Mouse (Mus musculus) limb, embryonic 10.5 days (tissue): ENCODE results near the gene 1700013F07Rik. TPM values are rescaled to one million over a fixed set of nuclear protein-coding genes. Genes with fewer than 3 reads are reported as not detected.
"Not testable (repeated sequence)": the region's sequence is repeated elsewhere in the genome, so short reads cannot be mapped to it uniquely, and the experiment has no call there.

Experiments
- DNase-seq: peaks from one replicate; pipeline ENCODE4 v3.0.0-alpha.2; 2017; ENCODE audit warnings: low spot score
- H3K27ac ChIP-seq: fragments of 300-500 bp; sonication (generic); 2 replicates; pipeline ENCODE4 v1.5.1; 2016; ENCODE audit warnings: mild to moderate bottlenecking
- H3K27me3 ChIP-seq: fragments of 300-500 bp; sonication (generic); 2 replicates; pipeline ENCODE4 v1.6.1; 2016; ENCODE audit warnings: low read depth, mild to moderate bottlenecking; ENCODE audit not compliant: poor library complexity, severe bottlenecking
- H3K36me3 ChIP-seq: fragments of 300-500 bp; sonication (generic); 2 replicates; pipeline ENCODE4 v1.6.1; 2016; ENCODE audit warnings: mild to moderate bottlenecking, moderate library complexity
- H3K4me1 ChIP-seq: fragments of 300-500 bp; sonication (generic); 2 replicates; pipeline ENCODE4 v1.6.1; 2016
- H3K4me3 ChIP-seq: fragments of 300-500 bp; sonication (generic); 2 replicates; pipeline ENCODE4 v1.5.1; 2016; ENCODE audit warnings: mild to moderate bottlenecking, moderate library complexity
- H3K9me3 ChIP-seq: fragments of 300-500 bp; sonication (generic); replicated peaks from 2 replicates; pipeline ENCODE4 v1.6.1; 2016; ENCODE audit warnings: mild to moderate bottlenecking
- WGBS: fragments of 180-500 bp; shearing (Covaris S2); methylation state at CpG from one replicate; pipeline ENCODE4 v1.1.7; 2016; 5-methylcytosine and 5-hydroxymethylcytosine counted together
- polyA plus RNA-seq: library from polyadenylated mRNA; unstranded; fragments of >200 nt; fragmentation: Nextera tagmentation; extraction: Ambion mirVana; gene quantifications from 2 replicates; pipeline ENCODE4 v1.2.1, GENCODE M21; 2016

Gene 1700013F07Rik
- polyA plus RNA-seq, 1 experiment from 2014 or later = 0.20 TPM

DNA sequence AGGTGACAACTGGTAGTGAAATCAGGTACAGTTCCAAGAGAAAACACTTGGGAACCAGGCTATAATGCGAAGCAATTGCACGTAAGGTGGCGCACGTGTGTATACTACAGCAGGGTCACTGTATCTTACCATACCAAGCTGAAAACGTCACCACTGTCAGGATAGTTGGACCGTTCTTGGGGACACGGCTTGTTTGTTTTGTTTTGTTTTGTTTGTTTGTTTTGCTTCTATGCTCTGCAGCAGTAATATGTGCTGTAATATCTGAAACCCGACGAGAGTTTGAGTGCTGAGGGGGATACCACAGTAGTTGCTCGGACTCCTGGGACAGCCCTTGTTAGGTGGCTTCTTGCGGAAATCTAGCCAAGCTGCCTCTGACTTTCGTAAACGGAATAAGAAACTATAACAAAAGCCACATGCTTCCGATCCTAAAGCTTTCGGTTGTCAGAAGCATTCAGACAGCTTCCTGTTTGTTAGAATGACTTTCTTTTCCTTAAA is 28.9 kb downstream of the 1700013F07Rik start:
- Histone ChIP-seq H3K27ac (peak overlapping the region; percentile 90), H3K4me3 (peak overlapping the region; percentile 90), H3K4me1 (peaks cover 24% of the 10 kb centered on the region), H3K36me3 (peaks cover 26% of the 10 kb centered on the region), H3K9me3 (no peaks in the 10 kb centered on the region), H3K27me3 (no peaks in the 10 kb centered on the region)
- DNase-seq = peak; percentile 46
- 18% methylated on average over 15 of the region's 15 CpGs for WGBS

- peak; percentile 80 for DNase-seq
- Histone ChIP-seq H3K4me3 (peak overlapping the region; percentile 90), H3K36me3 (peaks cover 21% of the 10 kb centered on the region), H3K4me1 (peaks cover 24% of the 10 kb centered on the region), H3K27ac (peak overlapping the region; percentile 90), H3K9me3 (no peaks in the 10 kb centered on the region), H3K27me3 (no peaks in the 10 kb centered on the region)
- WGBS = 12% methylated on average over 4 of the region's 4 CpGs
Measured at GRCm38 (mm10) chr3:108563309-108563708, 29.4 kb downstream of the 1700013F07Rik start.

DNA sequence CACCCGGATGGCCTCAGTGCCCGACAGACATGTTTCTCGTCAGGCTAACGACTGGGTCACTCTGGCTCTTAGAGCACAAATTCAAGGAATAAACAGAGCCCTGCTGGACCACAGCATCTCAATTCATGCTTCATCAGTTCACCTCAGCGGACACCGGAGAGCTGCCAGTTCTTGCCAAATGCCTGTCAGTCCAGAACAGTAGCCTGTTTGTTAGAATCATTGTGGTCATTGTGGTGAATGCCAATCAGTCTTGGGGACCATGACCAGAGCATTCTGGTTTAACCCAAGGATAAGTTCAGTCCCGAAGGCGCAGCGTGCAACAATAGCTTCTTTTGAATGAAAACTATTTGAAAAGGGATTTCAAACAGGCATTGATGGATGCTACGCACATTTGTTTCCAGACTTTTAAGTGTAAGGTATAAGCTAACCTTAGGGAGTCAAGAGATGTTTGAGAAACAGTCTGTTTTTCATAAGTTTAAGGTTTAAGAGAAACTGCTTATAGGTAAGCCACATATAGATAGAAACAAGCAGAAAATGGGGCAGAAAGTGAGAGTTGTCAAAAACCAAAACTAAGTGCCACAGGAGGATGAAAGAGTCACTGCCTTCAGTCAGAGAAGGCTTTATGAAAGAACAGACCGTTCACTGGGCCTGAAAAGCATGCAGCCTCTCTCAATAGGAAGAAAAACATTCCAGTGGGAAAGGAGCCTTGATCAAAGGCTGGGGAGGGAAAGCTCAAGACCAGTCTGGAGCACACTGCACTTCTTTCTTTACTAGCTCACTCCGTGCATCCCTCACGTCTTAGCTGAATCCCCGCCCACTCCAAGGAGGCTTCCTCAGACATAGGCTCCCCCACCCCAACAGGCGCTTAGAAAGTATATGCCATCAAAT is 34.3 kb downstream of the 1700013F07Rik start:
- Histone ChIP-seq H3K36me3 (no peaks in the 10 kb centered on the region), H3K4me3 (no peak overlapping the region), H3K27me3 (no peaks in the 10 kb centered on the region), H3K9me3 (no peaks in the 10 kb centered on the region), H3K4me1 (peaks cover 15% of the 10 kb centered on the region), H3K27ac (no peak overlapping the region)
- 67% methylated on average over 15 of the region's 15 CpGs for WGBS
- no peak for DNase-seq

DNA sequence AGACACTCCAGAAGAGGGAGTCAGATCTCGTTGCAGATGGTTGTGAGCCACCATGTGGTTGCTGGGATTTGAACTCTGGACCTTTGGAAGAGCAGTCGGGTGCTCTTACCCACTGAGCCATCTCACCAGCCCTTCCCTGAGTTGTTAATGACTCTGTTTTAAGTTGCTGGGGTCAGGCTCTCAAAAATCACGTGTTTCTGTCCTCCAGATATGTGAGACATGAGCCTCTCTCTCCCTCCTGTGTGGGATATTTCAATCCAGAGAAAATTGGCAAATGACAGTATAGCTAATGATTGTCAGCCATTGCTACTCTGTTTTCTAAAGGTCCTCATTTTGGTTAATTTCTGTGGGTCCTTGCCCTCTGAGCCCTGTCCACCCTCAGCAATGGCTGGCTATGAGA is 35.7 kb downstream of the 1700013F07Rik start:
- H3K27ac ChIP-seq = not testable (repeated sequence)

DNA sequence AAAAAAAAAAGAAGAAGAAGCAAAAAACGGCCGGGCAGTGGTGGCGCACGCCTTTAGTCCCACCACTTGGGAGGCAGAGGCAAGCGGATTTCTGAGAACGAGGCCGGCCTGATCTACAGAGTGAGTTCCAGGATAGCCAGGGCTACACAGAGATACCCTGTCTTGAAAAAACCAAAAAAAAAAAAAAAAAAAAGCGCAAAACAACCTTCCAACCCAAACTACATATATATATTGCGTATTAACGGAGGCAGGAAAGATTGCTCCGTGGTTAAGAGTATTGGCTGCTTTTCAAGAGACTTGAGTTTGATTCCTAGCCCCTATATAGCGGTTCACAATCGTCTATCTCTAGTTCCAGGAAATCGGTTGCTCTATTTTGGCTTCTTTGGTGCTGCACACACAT is 36.9 kb downstream of the 1700013F07Rik start:
- Histone ChIP-seq H3K36me3 (no peaks in the 10 kb centered on the region), H3K4me3 (peak overlapping the region; percentile 83; the same call in 1 of the 2 replicates), H3K4me1 (peaks cover 18% of the 10 kb centered on the region), H3K27me3 (no peaks in the 10 kb centered on the region), H3K9me3 (no peaks in the 10 kb centered on the region), H3K27ac (no peak overlapping the region)
- WGBS = 90% methylated on average over 14 of the region's 14 CpGs
- DNase-seq = no peak

More for the DNA sequence above, 35.7 kb downstream of the 1700013F07Rik start:
- not testable (repeated sequence) for H3K4me3 ChIP-seq, H3K27me3 ChIP-seq, H3K9me3 ChIP-seq, H3K36me3 ChIP-seq, DNase-seq
- H3K4me1 ChIP-seq = peaks cover 18% of the 10 kb centered on the region
- 60% methylated on average over 3 of the region's 3 CpGs for WGBS

DNA sequence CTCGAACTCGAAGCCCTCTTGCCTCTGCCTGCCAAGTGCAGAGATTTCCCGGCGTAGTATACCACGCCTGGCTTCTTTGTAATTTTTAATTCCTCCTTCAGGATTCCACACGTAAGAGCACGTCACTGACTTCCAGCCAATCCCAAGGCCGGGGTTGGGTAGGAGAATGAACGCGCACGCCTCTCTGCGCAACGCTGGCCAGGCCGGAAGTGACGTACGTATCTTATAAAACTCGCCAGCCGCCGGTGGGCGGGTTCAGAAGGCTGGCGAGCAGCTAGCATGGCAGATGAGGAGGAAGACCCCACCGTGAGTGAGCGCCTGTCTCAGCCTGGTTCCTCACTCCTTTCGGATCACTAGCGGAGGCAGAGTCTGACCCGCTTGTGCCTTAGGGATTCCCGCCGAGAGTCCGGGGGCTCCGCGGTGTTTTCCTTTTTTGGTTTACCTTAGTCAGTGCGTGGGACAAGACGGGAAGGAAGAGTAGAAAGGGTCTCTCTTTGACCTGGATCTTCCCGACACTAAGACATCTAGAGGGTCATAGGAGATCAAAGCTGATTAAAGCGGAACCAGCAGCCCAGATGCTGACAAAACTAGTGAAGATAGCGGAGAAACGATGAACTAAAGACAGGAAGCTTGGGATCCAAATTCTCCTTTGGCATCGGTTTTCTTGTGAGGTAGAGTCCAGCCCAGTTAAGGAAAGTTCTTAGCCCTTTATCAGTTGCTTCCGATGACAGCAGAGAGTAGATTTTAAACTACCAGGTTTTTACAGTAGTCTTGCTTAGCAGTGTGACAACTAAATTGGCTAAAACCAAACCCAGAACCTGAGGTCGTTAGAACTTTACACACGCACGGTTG is 37.7 kb downstream of the 1700013F07Rik start, which contains the start of gene Taf13:
TSS of gene Taf13 (plus strand) at position 256 of the 852 bp plus-strand sequence.
- 1% methylated on average over 42 of the region's 42 CpGs for WGBS
- peaks cover 18% of the 10 kb centered on the region for H3K4me1 ChIP-seq
- H3K36me3 ChIP-seq = no peaks in the 10 kb centered on the region
- no peaks in the 10 kb centered on the region for H3K9me3 ChIP-seq
- H3K4me3 ChIP-seq = peak within 1 kb of the TSS; percentile 83
- no peaks in the 10 kb centered on the region for H3K27me3 ChIP-seq
- peak; percentile 97 for DNase-seq
- peak within 1 kb of the TSS; percentile 88 for H3K27ac ChIP-seq

- H3K9me3 ChIP-seq = no peaks in the 10 kb centered on the region
- WGBS = 52% methylated on average over 18 of the region's 18 CpGs
- peak overlapping the region; percentile 83 for H3K4me3 ChIP-seq
- no peaks in the 10 kb centered on the region for H3K27me3 ChIP-seq
- peaks cover 6% of the 10 kb centered on the region for H3K36me3 ChIP-seq
- DNase-seq = no peak
- H3K27ac ChIP-seq = peak overlapping the region; percentile 88; the same call in 1 of the 2 replicates
- H3K4me1 ChIP-seq = peaks cover 18% of the 10 kb centered on the region
Measured at GRCm38 (mm10) chr3:108572309-108573010, 38.5 kb downstream of the 1700013F07Rik start.

GRCm38 (mm10) chr3:108574018-108574417 is 40.1 kb downstream of the 1700013F07Rik start:
- no peak for DNase-seq
- H3K27ac ChIP-seq = no peak overlapping the region
- no peaks in the 10 kb centered on the region for H3K27me3 ChIP-seq
- H3K4me1 ChIP-seq = peaks cover 18% of the 10 kb centered on the region
- no peaks in the 10 kb centered on the region for H3K9me3 ChIP-seq
- H3K36me3 ChIP-seq = peaks cover 22% of the 10 kb centered on the region
- 93% methylated on average over 5 of the region's 5 CpGs for WGBS
- no peak overlapping the region for H3K4me3 ChIP-seq

GRCm38 (mm10) chr3:108584580-108584979 is 50.6 kb downstream of the 1700013F07Rik start:
- Histone ChIP-seq H3K27ac (no peak overlapping the region), H3K36me3 (peaks cover 8% of the 10 kb centered on the region; the same call in 1 of the 2 replicates), H3K4me1 (no peaks in the 10 kb centered on the region), H3K27me3 (no peaks in the 10 kb centered on the region), H3K4me3 (no peak overlapping the region), H3K9me3 (no peaks in the 10 kb centered on the region)
- WGBS = 88% methylated on average over 4 of the region's 4 CpGs
- no peak for DNase-seq

DNA sequence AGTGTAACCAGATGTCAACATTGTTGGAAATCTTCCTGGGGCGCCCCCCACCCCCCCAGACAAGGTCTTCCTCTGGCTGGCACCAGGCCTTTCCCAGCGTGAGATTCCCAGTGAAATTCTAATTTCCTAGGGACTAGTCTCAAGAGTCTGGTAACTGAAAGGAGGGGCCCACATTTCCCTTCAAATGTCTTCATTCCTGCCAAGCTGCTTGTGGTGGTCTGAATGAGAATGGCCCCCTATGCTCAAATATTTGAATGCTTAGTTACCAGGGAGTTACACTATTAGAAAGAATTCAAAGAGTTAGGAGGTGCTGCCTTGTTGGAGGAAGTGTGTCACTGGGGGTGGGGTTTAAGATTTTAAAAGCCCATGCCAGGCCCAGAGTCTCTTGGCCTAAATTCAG is 54.5 kb downstream of the 1700013F07Rik start:
- no peak overlapping the region for H3K27ac ChIP-seq
- no peaks in the 10 kb centered on the region for H3K9me3 ChIP-seq
- peaks cover 18% of the 10 kb centered on the region for H3K4me1 ChIP-seq
- no peak for DNase-seq
- no peak overlapping the region for H3K4me3 ChIP-seq
- no peaks in the 10 kb centered on the region for H3K27me3 ChIP-seq
- WGBS = 50% methylated on average over 2 of the region's 2 CpGs
- no peaks in the 10 kb centered on the region for H3K36me3 ChIP-seq

DNA sequence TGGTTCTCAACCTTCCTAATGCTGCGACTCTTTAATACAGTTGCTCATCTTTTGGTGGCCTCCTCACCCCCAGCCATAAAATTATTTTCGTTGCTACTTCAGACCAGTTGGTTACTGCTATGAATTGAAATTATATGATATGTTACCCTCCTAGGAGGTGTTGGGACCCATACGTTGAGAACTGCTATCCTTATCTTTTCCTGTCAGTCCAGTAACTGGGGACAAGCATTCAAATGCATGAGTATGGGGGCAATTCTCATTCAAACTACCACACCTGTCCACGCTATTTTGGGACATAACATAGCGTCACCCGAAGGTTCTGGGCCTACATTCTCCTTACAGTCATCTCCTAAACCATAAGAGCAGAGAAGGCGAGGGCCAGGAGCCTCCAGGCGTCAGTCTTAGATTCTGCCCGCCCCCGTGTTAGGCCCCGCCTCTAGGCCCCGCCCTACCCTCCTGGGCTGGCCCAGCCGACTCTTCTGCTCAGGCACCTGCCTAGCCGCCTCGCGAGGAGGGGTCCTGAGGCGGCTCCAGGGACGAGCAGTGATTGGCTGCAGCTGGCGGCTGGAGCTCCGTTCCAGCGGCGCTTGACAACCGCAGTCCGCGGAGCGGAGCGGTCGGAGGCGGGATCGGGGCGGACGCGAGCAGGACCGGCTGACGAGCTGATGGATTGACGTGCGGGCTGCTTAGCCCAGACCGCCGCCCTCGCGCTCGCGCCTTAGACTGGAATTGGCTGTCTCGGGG is 57.0 kb downstream of the 1700013F07Rik start, which contains the start of gene Wdr47:
TSS of gene Wdr47 (plus strand) at position 494 of the 744 bp plus-strand sequence.
- WGBS = 5% methylated on average over 44 of the region's 44 CpGs
- DNase-seq = peak; percentile 97

More for the DNA sequence above, 57.0 kb downstream of the 1700013F07Rik start, which contains the start of gene Wdr47:
- H3K27ac ChIP-seq = peak within 1 kb of the TSS; percentile 73; the same call in 1 of the 2 replicates
- no peaks in the 10 kb centered on the region for H3K9me3 ChIP-seq
- H3K4me3 ChIP-seq = peak within 1 kb of the TSS; percentile 87
- H3K4me1 ChIP-seq = peaks cover 18% of the 10 kb centered on the region
- no peaks in the 10 kb centered on the region for H3K36me3 ChIP-seq
- H3K27me3 ChIP-seq = no peaks in the 10 kb centered on the region
